Mouse (Mus musculus) CH12.LX (cell line): ENCODE results near the gene Vps51. TPM values are rescaled to one million over a fixed set of nuclear protein-coding genes. Genes with fewer than 3 reads are reported as not detected.

ENCODE experiments used
- DNase-seq: peaks from one replicate; pipeline ENCODE4 v3.0.0-alpha.2; 2013; ENCODE audit errors: extremely low read depth
- H3K27ac ChIP-seq: 2 replicates; pipeline ENCODE4 v1.5.1; 2012; ENCODE audit warnings: low read depth, mild to moderate bottlenecking, control low read depth, moderate library complexity; ENCODE audit not compliant: insufficient read depth
- H3K27me3 ChIP-seq: replicated peaks from 2 replicates; pipeline ENCODE3; 2012; ENCODE audit warnings: inconsistent platforms
- H3K36me3 ChIP-seq, 2 experiments: replicated peaks in 1 of 2; 2 replicates each; pipeline versions ENCODE3 to v1.6.1; 2012; ENCODE audit warnings: inconsistent platforms in 1 of 2, low read length in 1 of 2, mild to moderate bottlenecking in 1 of 2, mixed read lengths in 1 of 2, moderate library complexity in 1 of 2; ENCODE audit not compliant: control insufficient read depth in 1 of 2, insufficient read depth in 1 of 2
- H3K4me1 ChIP-seq, 2 experiments: 2 replicates each; pipeline ENCODE4 v1.6.1; 2012; ENCODE audit warnings: inconsistent platforms in 1 of 2, moderate library complexity in 1 of 2; ENCODE audit not compliant: insufficient read depth in 2 of 2, control insufficient read depth in 1 of 2
- H3K4me2 ChIP-seq: 2 replicates; pipeline ENCODE4 v1.6.1; 2012; ENCODE audit warnings: low read depth, mild to moderate bottlenecking, control low read depth; ENCODE audit not compliant: poor library complexity, insufficient read depth, severe bottlenecking
- H3K4me3 ChIP-seq, 3 experiments: fragments of 150-350 bp in 1 of 3; sonication (generic) in 1 of 3; replicated peaks in 1 of 3; 2 replicates each; pipeline versions ENCODE3 to v1.5.1; 2011 to 2012; ENCODE audit warnings: low read depth in 2 of 3, low read length in 2 of 3, mild to moderate bottlenecking in 2 of 3, moderate library complexity in 2 of 3, control low read depth in 1 of 3, improper control_type of control experiment in 1 of 3, inconsistent platforms in 1 of 3, mixed read lengths in 1 of 3; ENCODE audit not compliant: poor library complexity in 1 of 3
- H3K79me2 ChIP-seq: replicated peaks from 2 replicates; pipeline ENCODE4 v1.6.1; 2012; ENCODE audit warnings: mild to moderate bottlenecking, moderate library complexity; ENCODE audit not compliant: control insufficient read depth, poor library complexity, insufficient read depth, severe bottlenecking; ENCODE audit errors: extremely low read depth
- H3K9ac ChIP-seq: 2 replicates; pipeline ENCODE4 v1.6.1; 2012; ENCODE audit warnings: low read depth, mild to moderate bottlenecking, control low read depth, moderate library complexity; ENCODE audit not compliant: insufficient read depth
- H3K9me3 ChIP-seq: replicated peaks from 2 replicates; pipeline ENCODE3; 2012; ENCODE audit warnings: low read length, inconsistent platforms, mixed read lengths
- CHD1 ChIP-seq: IDR thresholded peaks from 2 replicates; pipeline ENCODE4 v1.6.1; 2012; ENCODE audit warnings: low read depth, low read length, improper control_type of control experiment, inconsistent platforms
- CTCF ChIP-seq, 2 experiments: IDR thresholded peaks in 1 of 2; conservative IDR thresholded peaks in 1 of 2; 2 replicates each; pipeline ENCODE4 v1.5.1; 2011 to 2012; ENCODE audit warnings: low read depth in 2 of 2, low read length in 2 of 2, improper control_type of control experiment in 1 of 2, inconsistent platforms in 1 of 2, mild to moderate bottlenecking in 1 of 2, moderate library complexity in 1 of 2
- HCFC1 ChIP-seq: IDR thresholded peaks from 2 replicates; pipeline ENCODE4 v1.6.1; 2012; ENCODE audit warnings: low read depth, mild to moderate bottlenecking, inconsistent platforms, low read length, improper control_type of control experiment
- IRF4 ChIP-seq: IDR thresholded peaks from 2 replicates; pipeline ENCODE4 v1.6.1; 2014; ENCODE audit warnings: low read depth, mild to moderate bottlenecking, inconsistent platforms, low read length, improper control_type of control experiment
- JUN ChIP-seq: IDR thresholded peaks from 2 replicates; pipeline ENCODE4 v1.6.1; 2011; ENCODE audit warnings: low read depth, mild to moderate bottlenecking, low read length, improper control_type of control experiment, moderate library complexity; ENCODE audit not compliant: insufficient read depth
- JUND ChIP-seq: conservative IDR thresholded peaks from 2 replicates; pipeline ENCODE4 v1.6.1; 2011; ENCODE audit warnings: low read depth, low read length, improper control_type of control experiment
- KAT2A ChIP-seq: IDR thresholded peaks from 2 replicates; pipeline ENCODE4 v1.6.1; 2012; ENCODE audit warnings: low read length, improper control_type of control experiment, inconsistent platforms; ENCODE audit not compliant: insufficient replicate concordance
- MAFK ChIP-seq: IDR thresholded peaks from 2 replicates; pipeline ENCODE4 v1.6.1; 2011; ENCODE audit warnings: low read length, improper control_type of control experiment; ENCODE audit not compliant: insufficient replicate concordance
- NELFE ChIP-seq: IDR thresholded peaks from 2 replicates; pipeline ENCODE4 v1.6.1; 2011; ENCODE audit warnings: low read depth, low read length, improper control_type of control experiment
- POLR2AphosphoS2 ChIP-seq: IDR thresholded peaks from 2 replicates; pipeline ENCODE4 v1.6.1; 2011; ENCODE audit warnings: low read depth, low read length, improper control_type of control experiment
- RAD21 ChIP-seq: IDR thresholded peaks from 2 replicates; pipeline ENCODE4 v1.6.1; 2011; ENCODE audit warnings: low read depth, mild to moderate bottlenecking, low read length, improper control_type of control experiment, moderate library complexity
- RCOR1 ChIP-seq: conservative IDR thresholded peaks from 2 replicates; pipeline ENCODE4 v1.6.1; 2012; ENCODE audit warnings: low read depth, mild to moderate bottlenecking, inconsistent platforms, low read length, improper control_type of control experiment
- SIN3A ChIP-seq: IDR thresholded peaks from 2 replicates; pipeline ENCODE4 v1.6.1; 2012; ENCODE audit warnings: low read length, improper control_type of control experiment, inconsistent platforms
- SMC3 ChIP-seq: IDR thresholded peaks from 2 replicates; pipeline ENCODE4 v1.6.1; 2011; ENCODE audit warnings: low read depth, low read length, improper control_type of control experiment
- TCF12 ChIP-seq: IDR thresholded peaks from 2 replicates; pipeline ENCODE4 v1.6.1; 2014; ENCODE audit warnings: low read depth, mild to moderate bottlenecking, inconsistent platforms, low read length, improper control_type of control experiment
- UBTF ChIP-seq: IDR thresholded peaks from 2 replicates; pipeline ENCODE4 v1.6.1; 2012; ENCODE audit warnings: low read depth, mild to moderate bottlenecking, inconsistent platforms, low read length, improper control_type of control experiment, moderate library complexity
- USF1 ChIP-seq: IDR thresholded peaks from 2 replicates; pipeline ENCODE4 v1.6.1; 2014; ENCODE audit warnings: low read depth, mild to moderate bottlenecking, inconsistent platforms, low read length, improper control_type of control experiment
- ZC3H11A ChIP-seq: IDR thresholded peaks from 2 replicates; pipeline ENCODE4 v1.6.1; 2012; ENCODE audit warnings: low read depth, mild to moderate bottlenecking, inconsistent platforms, low read length, improper control_type of control experiment
- ZKSCAN1 ChIP-seq: IDR thresholded peaks from 2 replicates; pipeline ENCODE4 v1.6.1; 2012; ENCODE audit warnings: low read depth, inconsistent platforms, low read length, improper control_type of control experiment, borderline replicate concordance
- ZMIZ1 ChIP-seq: IDR thresholded peaks from 2 replicates; pipeline ENCODE4 v1.6.1; 2012; ENCODE audit warnings: low read depth, mild to moderate bottlenecking, inconsistent platforms, low read length, improper control_type of control experiment
- ZNF384 ChIP-seq: IDR thresholded peaks from 2 replicates; pipeline ENCODE4 v1.6.1; 2012; ENCODE audit warnings: low read depth, low read length, improper control_type of control experiment, inconsistent platforms
- dilution Hi-C: fragments of 300-500 bp; cut with MboI; formaldehyde crosslinking; loops from 2 replicates; pipeline ENCODE4 v1.14.3; 2020; ENCODE audit warnings: low sequenced_read_pairs; ENCODE audit not compliant: extremely low pct_unique_long_range_greater_than_20kb, extremely low pct_ligation_motif_present
- in situ Hi-C: fragments of 300-500 bp; cut with MboI; formaldehyde crosslinking; loops from 3 replicates; pipeline ENCODE4 v1.14.3; 2019; ENCODE audit warnings: low sequenced_read_pairs, low pct_ligation_motif_present, low pct_unique_long_range_greater_than_20kb, mixed read lengths
- polyA plus RNA-seq: library from polyadenylated mRNA; unstranded; fragments of >175 nt; gene quantifications from 2 replicates; pipeline ENCODE4 v1.2.1, GENCODE M21; 2012; ENCODE audit warnings: low read depth; ENCODE audit not compliant: insufficient read length
- total RNA-seq, 2 experiments: library from RNA; depleted of rRNA; stranded (reverse); fragments of 300-350 nt in 1 of 2; fragments of >200 nt in 1 of 2; gene quantifications; 2 replicates each; pipeline ENCODE4 v1.2.3; 2012 to 2014

Vps51 gene
- total and polyA plus RNA-seq, 3 experiments: 37.7 to 51.2 (median 48.2) TPM

DNA sequence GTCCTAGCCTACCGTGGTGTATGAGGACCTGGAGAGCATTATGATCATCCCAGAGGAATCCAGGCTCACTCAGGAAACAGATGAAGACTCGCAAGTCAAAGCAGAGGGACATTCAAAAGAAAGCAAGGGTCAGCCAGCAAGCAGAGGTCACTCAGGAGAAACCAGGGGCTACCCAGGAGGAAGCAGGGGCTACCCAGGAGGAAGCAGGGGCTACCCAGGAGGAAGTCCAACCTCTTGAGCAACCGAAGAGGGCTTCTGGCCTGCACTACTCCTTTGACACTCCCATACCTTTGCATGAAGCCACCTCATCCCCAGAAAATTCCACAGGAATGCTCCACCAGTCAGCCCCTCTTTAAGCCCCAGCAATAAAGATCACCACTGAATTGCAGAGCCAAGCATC, 20.8 kb upstream of the Vps51 start:
- in situ Hi-C loops: no loop called here
- Histone ChIP-seq H3K4me2 (no peak overlapping the region), H3K9me3 (no peaks in the 10 kb centered on the region), H3K27ac (no peak overlapping the region), H3K4me1 (0 out of 4 replicates have a peak, but pooled peaks cover 0 to 2% of the 10 kb centered on the region in 2 experiments), H3K9ac (no peak overlapping the region), H3K27me3 (no peaks in the 10 kb centered on the region), H3K36me3 (peaks cover 34 to 69% of the 10 kb centered on the region in 2 experiments), H3K4me3 (no peak overlapping the region), H3K79me2 (no peaks in the 10 kb centered on the region)
- dilution Hi-C loops: no loop called here
- TF ChIP-seq USF1 (no peak), CTCF (conservative IDR thresholded peaks at IDR 0.05 in 1 of 2, IDR thresholded peaks at IDR 0.05 in 1 of 2; ENCODE audit: low read depth in 2 of 2, low read length in 2 of 2) (no peak)
- DNase-seq: no peak

DNA sequence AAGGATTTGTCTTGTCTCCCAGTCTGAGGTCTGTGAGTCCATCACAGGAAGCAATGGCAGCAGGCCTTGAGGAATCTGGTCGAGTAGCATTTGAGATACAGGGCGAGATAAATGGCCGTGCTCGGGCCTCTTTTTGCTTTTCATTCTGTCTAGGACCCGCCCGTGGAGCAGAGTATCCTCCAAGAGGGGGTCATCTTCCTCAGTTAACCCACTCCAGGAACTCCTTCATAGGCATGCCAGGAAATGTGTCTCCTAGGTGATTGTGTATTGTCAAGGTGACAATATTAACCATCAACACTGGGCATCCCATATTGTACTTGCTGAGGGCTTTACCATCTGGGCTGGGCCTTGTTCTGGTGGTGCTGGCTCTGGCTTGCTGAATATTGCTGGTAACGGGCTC, 17.1 kb upstream of the Vps51 start, which contains the start of gene AC131692.1:
AC131692.1 (plus strand) TSS at position 301 of the 400 bp plus-strand sequence.
- no peak for DNase-seq
- TF ChIP-seq KAT2A: no peak
- TF ChIP-seq ZKSCAN1: no peak
- Histone ChIP-seq H3K4me3 (no peak within 1 kb of the TSS), H3K27me3 (no peaks in the 10 kb centered on the region), H3K9ac (no peak within 1 kb of the TSS), H3K79me2 (peaks cover 11% of the 10 kb centered on the region), H3K4me2 (no peak within 1 kb of the TSS), H3K36me3 (peaks cover 65 to 91% of the 10 kb centered on the region in 2 experiments), H3K27ac (no peak within 1 kb of the TSS), H3K9me3 (no peaks in the 10 kb centered on the region), H3K4me1 (peaks cover 0 to 5% of the 10 kb centered on the region in 2 experiments; a peak in 1 of 4 replicates)
- in situ Hi-C loops (no loop called here), dilution Hi-C loops (no loop called here)

DNA sequence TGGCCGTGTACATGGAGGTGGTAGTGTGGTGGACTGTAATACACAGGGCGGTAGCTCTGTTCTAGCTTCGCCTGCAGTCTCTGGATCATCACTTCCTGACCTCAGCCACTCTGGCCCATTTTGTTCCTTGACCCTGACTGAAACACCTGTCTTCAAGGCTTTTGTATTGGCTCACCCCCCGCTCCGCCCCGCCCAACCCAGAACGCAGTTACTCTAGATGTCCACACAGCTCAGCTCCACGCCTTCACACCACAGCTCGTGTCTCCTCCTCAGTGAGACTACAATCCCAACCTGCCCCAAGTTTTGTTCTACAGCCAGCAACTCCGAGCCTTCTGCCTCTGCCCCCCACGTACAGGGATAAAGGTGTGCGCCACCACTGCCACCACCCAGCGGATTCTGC, 11.8 kb upstream of the Vps51 start:
- peaks cover 62 to 74% of the 10 kb centered on the region in 2 experiments for H3K36me3 ChIP-seq
- H3K4me3 ChIP-seq: no peak overlapping the region

More for the DNA sequence above, 11.8 kb upstream of the Vps51 start:
- H3K4me1 ChIP-seq: peaks cover 2 to 31% of the 10 kb centered on the region in 2 experiments
- TF ChIP-seq KAT2A (no peak), TCF12 (no peak), NELFE (no peak), RAD21 (no peak), ZNF384 (no peak), ZC3H11A (no peak), IRF4 (no peak), ZMIZ1 (no peak), CHD1 (no peak), USF1 (no peak), JUN (no peak), JUND (no peak), SIN3A (no peak), RCOR1 (no peak), HCFC1 (no peak), MAFK (no peak), POLR2AphosphoS2 (no peak), SMC3 (no peak), UBTF (no peak)
- H3K79me2 ChIP-seq: peaks cover 46% of the 10 kb centered on the region
- no peaks in the 10 kb centered on the region for H3K9me3 ChIP-seq
- no peak overlapping the region for H3K9ac ChIP-seq
- H3K4me2 ChIP-seq: no peak overlapping the region
- dilution Hi-C loops (no loop called here), in situ Hi-C loops (loop anchor here (5.0 kb wide), 1 partner anchor 33 kb away; no protein-coding TSS in a partner anchor)
- no peak for DNase-seq
- no peaks in the 10 kb centered on the region for H3K27me3 ChIP-seq
- no peak overlapping the region for H3K27ac ChIP-seq
